Mouse (Mus musculus): ENCODE measurements around the gene Ttll13. TPM values are rescaled to one million over a fixed set of nuclear protein-coding genes. Genes with fewer than 3 reads are reported as not detected.
A peak's percentile ranks its signal among the peaks of the same experiment; 100 is the strongest.

Ttll13 gene
- polyA plus RNA-seq (2014; fragmentation: Nextera tagmentation; extraction: Ambion mirVana), result 3.1 and 4.2 TPM in 2 replicates

DNA sequence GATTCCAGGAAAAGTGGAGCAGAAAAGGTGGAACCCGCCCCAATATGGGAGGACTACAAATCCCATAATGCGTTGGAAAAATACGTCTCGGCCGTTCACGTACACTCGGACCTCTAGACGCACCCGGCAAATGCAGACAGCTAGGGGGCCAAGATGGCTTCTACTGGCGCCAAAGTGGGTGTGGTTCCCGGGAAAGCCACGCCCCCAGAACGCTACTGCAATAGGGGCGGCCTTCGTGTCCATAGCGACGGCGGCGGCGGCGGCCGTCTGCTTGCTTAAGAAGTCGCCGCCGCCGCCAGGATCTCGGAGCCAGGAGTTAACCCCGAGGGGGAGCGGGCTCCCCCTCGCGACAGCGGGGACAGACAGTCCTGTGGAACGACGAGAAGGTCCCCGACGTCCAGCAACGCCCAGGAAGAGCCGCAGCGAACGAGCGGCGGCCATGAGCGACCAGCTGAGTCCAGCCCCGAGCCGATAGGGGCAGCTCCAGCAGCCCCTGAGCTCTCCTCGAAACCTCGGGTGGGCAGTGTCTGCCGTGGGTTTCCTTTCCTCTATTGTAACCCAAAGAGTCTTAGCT, at the start of gene Ttll13:
Gene Ttll13, plus strand, starts transcription at position 229 of the 574 bp plus-strand sequence.
- ATAC-seq (ENCODE audit: low read depth), result peak; percentile 98
- Histone ChIP-seq H3K4me3 (ENCODE audit: low read depth, low read length) (peak within 1 kb of the TSS; percentile 60), H3K9me3 (ENCODE audit: control insufficient read depth, low read length) (no peaks in the 10 kb centered on the region), H3K4me2 (ENCODE audit: low read depth, low read length) (peak within 1 kb of the TSS; percentile 56), H3K4me1 (ENCODE audit: control insufficient read depth, insufficient read depth, low read length) (no peaks in the 10 kb centered on the region), H3K27ac (ENCODE audit: low read depth, low read length) (peak within 1 kb of the TSS; percentile 87), H3K27me3 (ENCODE audit: control insufficient read depth, insufficient read depth, low read length) (no peaks in the 10 kb centered on the region), H3K9ac (replicated peaks; ENCODE audit: low read depth, low read length) (peak within 1 kb of the TSS; percentile 63), H3K36me3 (ENCODE audit: control insufficient read depth, insufficient read depth, low read length) (no peaks in the 10 kb centered on the region)
- WGBS, result under 1% methylated on average over 48 of the region's 48 CpGs

DNA sequence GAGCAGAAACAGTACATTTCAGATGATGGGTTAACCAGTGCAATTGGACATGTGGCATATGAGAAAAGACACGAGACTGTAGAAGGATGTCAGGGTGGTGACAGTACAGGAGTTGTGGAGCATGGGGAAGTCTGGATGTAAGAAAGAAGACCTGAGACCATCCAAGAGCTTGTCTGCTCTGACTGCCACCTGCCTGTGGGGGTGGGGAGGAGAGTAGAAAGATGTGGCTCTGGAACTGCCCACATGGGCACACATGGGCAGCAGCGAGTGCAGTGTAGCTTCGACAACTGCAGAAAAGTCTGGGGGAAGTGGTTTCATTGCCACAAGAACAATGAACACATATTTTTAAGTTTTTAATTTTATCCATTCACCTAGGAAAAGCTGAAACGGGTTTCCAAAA, 48.8 kb upstream of the Ttll13 start:
- Histone ChIP-seq H3K27me3 (ENCODE audit: control insufficient read depth, insufficient read depth, low read length) (no peaks in the 10 kb centered on the region), H3K4me2 (ENCODE audit: low read depth, low read length) (peak overlapping the region; percentile 65), H3K4me3 (ENCODE audit: low read depth, low read length) (peak overlapping the region; percentile 69), H3K9me3 (ENCODE audit: control insufficient read depth, low read length) (no peaks in the 10 kb centered on the region), H3K9ac (replicated peaks; ENCODE audit: low read depth, low read length) (peak overlapping the region; percentile 77), H3K36me3 (ENCODE audit: control insufficient read depth, insufficient read depth, low read length) (no peaks in the 10 kb centered on the region), H3K4me1 (ENCODE audit: control insufficient read depth, insufficient read depth, low read length) (peaks cover 55% of the 10 kb centered on the region), H3K27ac (ENCODE audit: low read depth, low read length) (peak overlapping the region; percentile 93)
- no peak for ATAC-seq (ENCODE audit: low read depth)
- 9% methylated on average over 4 of the region's 4 CpGs for WGBS

DNA sequence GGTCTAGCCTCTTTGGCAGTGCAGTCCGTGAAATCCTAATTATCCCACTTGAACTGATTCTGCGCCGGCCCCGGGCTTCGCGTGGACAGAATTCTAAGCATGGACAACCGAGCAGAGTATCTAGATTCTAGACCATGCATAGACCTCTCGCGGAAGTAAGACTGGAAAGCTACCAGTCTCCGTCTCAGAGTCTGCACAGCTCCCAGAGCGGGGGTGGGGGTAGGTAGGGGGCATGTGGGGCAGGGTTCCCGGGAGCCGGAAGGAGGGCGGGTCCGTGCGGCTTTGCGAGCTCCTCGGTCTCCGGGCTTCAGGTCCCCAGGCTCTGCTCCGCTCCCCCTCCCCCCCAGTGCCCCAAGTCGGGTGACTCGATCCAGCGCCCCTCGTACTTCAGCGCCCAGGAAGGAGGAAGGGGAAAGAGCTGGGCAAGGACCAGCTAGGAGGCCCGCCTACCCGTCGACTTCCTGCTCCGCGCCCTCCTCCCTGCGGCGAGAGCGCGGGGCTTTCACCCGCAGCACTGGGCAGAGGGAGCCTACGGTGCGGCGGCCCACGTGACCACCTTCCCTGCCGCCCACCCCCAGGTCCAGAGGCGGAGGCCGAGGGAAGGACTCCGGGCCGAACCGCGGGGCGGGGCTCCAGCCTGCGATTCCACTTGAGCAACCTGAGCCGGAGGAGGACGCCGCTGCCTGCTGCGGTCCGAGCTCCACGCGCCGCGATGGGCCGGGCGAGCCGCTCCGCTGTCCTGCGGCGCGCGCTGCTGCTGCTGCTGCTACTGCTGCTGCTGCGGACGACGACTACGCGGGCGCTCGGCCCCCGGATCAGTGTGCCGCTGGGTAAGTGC, 48.0 kb upstream of the Ttll13 start:
- peak overlapping the region; percentile 77 for H3K9ac ChIP-seq (replicated peaks; ENCODE audit: low read depth, low read length)
- H3K27ac ChIP-seq (ENCODE audit: low read depth, low read length), result peak overlapping the region; percentile 93
- under 1% methylated on average over 55 of the region's 74 CpGs for WGBS
- H3K9me3 ChIP-seq (ENCODE audit: control insufficient read depth, low read length), result no peaks in the 10 kb centered on the region
- H3K27me3 ChIP-seq (ENCODE audit: control insufficient read depth, insufficient read depth, low read length), result no peaks in the 10 kb centered on the region
- peak; percentile 89 for ATAC-seq (ENCODE audit: low read depth)
- H3K4me3 ChIP-seq (ENCODE audit: low read depth, low read length), result peak overlapping the region; percentile 69
- no peaks in the 10 kb centered on the region for H3K36me3 ChIP-seq (ENCODE audit: control insufficient read depth, insufficient read depth, low read length)
- H3K4me1 ChIP-seq (ENCODE audit: control insufficient read depth, insufficient read depth, low read length), result peaks cover 57% of the 10 kb centered on the region
- peak overlapping the region; percentile 65 for H3K4me2 ChIP-seq (ENCODE audit: low read depth, low read length)

DNA sequence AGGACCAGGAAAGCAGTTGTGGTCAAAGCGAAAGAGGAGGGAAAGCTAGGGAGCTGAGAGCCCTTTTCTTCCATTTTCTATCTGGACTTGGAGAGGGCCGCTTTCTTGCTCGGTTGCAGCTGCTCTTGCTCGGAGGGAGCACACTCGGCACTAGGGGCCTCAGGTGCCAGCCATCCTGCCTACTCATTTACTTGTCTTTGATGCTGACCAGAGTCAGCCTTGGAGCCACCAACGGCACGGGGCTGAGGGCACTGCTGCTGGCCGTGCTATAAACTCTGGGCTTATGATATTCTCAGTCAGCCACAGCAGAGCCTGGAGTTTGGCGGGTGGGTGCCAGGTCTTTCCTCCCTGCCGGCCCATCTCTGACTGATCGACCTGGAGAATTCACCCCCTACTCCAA, 47.3 kb upstream of the Ttll13 start:
- no peaks in the 10 kb centered on the region for H3K9me3 ChIP-seq (ENCODE audit: control insufficient read depth, low read length)
- peak overlapping the region; percentile 69 for H3K4me3 ChIP-seq (ENCODE audit: low read depth, low read length)
- ATAC-seq (ENCODE audit: low read depth), result 0 out of 2 replicates have a peak, but pooled peaks have one; percentile 0
- H3K4me2 ChIP-seq (ENCODE audit: low read depth, low read length), result peak overlapping the region; percentile 65
- H3K4me1 ChIP-seq (ENCODE audit: control insufficient read depth, insufficient read depth, low read length), result peaks cover 58% of the 10 kb centered on the region
- no peaks in the 10 kb centered on the region for H3K27me3 ChIP-seq (ENCODE audit: control insufficient read depth, insufficient read depth, low read length)
- peak overlapping the region; percentile 93 for H3K27ac ChIP-seq (ENCODE audit: low read depth, low read length)
- no peaks in the 10 kb centered on the region for H3K36me3 ChIP-seq (ENCODE audit: control insufficient read depth, insufficient read depth, low read length)
- H3K9ac ChIP-seq (replicated peaks; ENCODE audit: low read depth, low read length), result peak overlapping the region; percentile 77
- WGBS, result 2% methylated on average over 11 of the region's 11 CpGs

DNA sequence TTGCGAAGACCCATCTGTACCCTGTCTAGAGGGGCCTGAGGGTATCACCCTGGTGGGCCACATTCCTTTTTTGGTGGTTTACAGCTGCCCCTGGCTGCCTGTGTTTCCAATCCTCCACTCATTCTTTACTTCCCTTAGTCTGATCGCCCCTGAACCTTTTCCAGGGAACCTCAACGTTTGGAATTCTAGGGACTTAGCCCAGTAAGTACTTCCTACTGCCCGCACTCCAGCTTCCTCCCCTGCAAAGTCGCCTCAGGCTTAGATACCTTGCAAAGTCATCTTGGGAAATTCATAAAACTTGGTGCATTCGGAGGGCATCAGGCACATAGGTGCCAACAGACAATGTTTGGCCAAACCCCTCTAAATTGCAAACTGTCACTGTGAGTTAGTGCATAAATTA, 46.9 kb upstream of the Ttll13 start:
- Histone ChIP-seq H3K4me3 (ENCODE audit: low read depth, low read length) (peak overlapping the region; percentile 69), H3K4me2 (ENCODE audit: low read depth, low read length) (peak overlapping the region; percentile 65), H3K9me3 (ENCODE audit: control insufficient read depth, low read length) (no peaks in the 10 kb centered on the region), H3K27me3 (ENCODE audit: control insufficient read depth, insufficient read depth, low read length) (no peaks in the 10 kb centered on the region), H3K9ac (replicated peaks; ENCODE audit: low read depth, low read length) (peak overlapping the region; percentile 77), H3K27ac (ENCODE audit: low read depth, low read length) (peak overlapping the region; percentile 93), H3K4me1 (ENCODE audit: control insufficient read depth, insufficient read depth, low read length) (peaks cover 54% of the 10 kb centered on the region), H3K36me3 (ENCODE audit: control insufficient read depth, insufficient read depth, low read length) (no peaks in the 10 kb centered on the region)
- no peak for ATAC-seq (ENCODE audit: low read depth)
- 26% methylated on average over 6 of the region's 6 CpGs for WGBS

DNA sequence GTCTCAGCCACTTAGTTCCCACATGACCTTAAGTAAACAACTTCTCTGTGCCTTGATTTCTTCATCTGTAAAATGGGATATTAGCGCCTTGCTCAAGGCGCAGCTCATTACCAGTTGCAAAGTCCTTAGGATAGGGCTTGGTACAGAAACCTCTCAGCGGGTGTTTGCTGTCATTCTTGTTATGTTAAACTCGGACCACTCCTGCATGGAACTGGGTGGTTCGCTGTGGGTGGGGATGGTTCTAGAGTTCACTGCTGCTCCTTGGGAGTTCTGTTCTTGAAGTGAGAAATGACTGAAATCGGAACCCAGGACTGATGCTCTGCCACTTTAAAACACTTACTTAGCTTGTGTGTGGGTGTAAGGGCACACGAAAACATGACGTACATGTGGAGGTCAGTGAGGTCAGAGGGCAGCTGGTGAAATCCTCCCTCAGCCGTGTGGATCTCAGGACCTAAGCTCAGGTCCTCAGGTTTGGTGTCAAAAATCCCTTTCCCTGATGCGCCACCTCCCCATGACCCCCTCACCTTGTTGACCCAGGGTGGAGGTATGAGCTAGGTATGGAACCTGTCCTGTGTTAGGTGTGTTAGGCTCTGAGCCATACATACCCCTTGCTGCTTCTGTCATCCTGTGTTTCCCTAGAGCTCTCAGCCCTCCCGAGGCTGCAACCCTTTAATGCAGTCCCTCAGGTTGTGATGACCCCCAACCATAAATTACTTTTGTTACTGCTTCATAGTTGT, 46.2 kb upstream of the Ttll13 start:
- Histone ChIP-seq H3K4me2 (ENCODE audit: low read depth, low read length) (peak overlapping the region; percentile 65), H3K9me3 (ENCODE audit: control insufficient read depth, low read length) (no peaks in the 10 kb centered on the region), H3K27me3 (ENCODE audit: control insufficient read depth, insufficient read depth, low read length) (no peaks in the 10 kb centered on the region), H3K36me3 (ENCODE audit: control insufficient read depth, insufficient read depth, low read length) (no peaks in the 10 kb centered on the region), H3K9ac (replicated peaks; ENCODE audit: low read depth, low read length) (no peak overlapping the region; the same call in 1 of the 2 replicates), H3K4me1 (ENCODE audit: control insufficient read depth, insufficient read depth, low read length) (peaks cover 49% of the 10 kb centered on the region), H3K4me3 (ENCODE audit: low read depth, low read length) (peak overlapping the region; percentile 69), H3K27ac (ENCODE audit: low read depth, low read length) (no peak overlapping the region)
- ATAC-seq (ENCODE audit: low read depth), result no peak
- WGBS, result 67% methylated on average over 11 of the region's 11 CpGs

DNA sequence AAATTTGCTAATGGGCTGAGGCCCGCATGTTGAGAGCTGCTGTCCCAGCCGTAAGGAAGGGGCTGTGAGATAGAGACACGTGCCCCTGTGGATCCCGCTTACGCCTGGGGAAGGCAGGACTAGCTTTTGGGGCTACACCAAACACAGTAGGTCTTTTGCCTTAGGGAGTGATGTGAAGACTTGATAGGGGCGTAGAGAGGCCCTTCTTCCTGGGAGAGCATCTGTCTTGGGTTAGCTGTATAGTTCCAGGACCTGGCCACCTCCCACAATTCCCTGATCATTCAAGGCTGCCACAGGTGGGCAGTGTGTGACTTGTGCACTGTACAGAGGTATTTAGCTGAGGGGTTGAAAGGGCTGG, 45.6 kb upstream of the Ttll13 start:
- no peaks in the 10 kb centered on the region for H3K27me3 ChIP-seq (ENCODE audit: control insufficient read depth, insufficient read depth, low read length)
- no peak for ATAC-seq (ENCODE audit: low read depth)
- H3K4me2 ChIP-seq (ENCODE audit: low read depth, low read length), result peak overlapping the region; percentile 65; the same call in 1 of the 2 replicates
- H3K9me3 ChIP-seq (ENCODE audit: control insufficient read depth, low read length), result no peaks in the 10 kb centered on the region
- WGBS, result 50% methylated on average over 6 of the region's 6 CpGs
- no peak overlapping the region for H3K9ac ChIP-seq (replicated peaks; ENCODE audit: low read depth, low read length)
- H3K27ac ChIP-seq (ENCODE audit: low read depth, low read length), result no peak overlapping the region
- no peaks in the 10 kb centered on the region for H3K36me3 ChIP-seq (ENCODE audit: control insufficient read depth, insufficient read depth, low read length)
- H3K4me3 ChIP-seq (ENCODE audit: low read depth, low read length), result no peak overlapping the region
- H3K4me1 ChIP-seq (ENCODE audit: control insufficient read depth, insufficient read depth, low read length), result peaks cover 49% of the 10 kb centered on the region

DNA sequence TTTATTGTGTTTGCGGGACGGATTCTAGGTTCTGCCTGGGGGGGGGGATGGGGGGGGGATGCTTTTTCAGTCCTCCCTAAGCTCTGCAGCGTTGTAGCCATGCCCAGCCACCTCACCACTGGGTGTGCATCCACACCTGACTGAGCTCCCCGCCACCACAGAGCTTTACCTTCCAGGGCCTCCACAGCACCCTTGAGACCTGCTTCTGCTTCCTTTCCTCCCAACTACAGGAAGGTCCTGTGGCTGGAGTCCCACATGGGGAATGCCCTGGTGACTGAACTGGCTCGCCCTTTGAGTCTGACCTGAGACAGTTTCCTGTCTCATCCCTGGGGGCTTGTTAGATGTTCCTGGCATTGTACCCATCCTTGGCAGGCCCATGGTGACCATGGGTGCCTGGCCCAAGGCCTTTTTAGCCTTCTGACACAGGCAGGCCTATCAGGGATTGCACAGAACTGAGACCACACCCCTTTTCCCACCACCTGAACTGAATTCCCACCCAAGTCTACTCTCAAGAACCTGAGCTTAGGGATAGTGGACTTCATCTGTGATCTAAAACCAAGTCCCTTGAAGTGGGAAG, 45.1 kb upstream of the Ttll13 start:
- 0 out of 2 replicates have a peak overlapping the region, but pooled peaks have one; percentile 6 for H3K4me2 ChIP-seq (ENCODE audit: low read depth, low read length)
- no peaks in the 10 kb centered on the region for H3K9me3 ChIP-seq (ENCODE audit: control insufficient read depth, low read length)
- H3K4me1 ChIP-seq (ENCODE audit: control insufficient read depth, insufficient read depth, low read length), result peaks cover 49% of the 10 kb centered on the region
- no peaks in the 10 kb centered on the region for H3K36me3 ChIP-seq (ENCODE audit: control insufficient read depth, insufficient read depth, low read length)
- H3K4me3 ChIP-seq (ENCODE audit: low read depth, low read length), result no peak overlapping the region
- 83% methylated on average over 5 of the region's 5 CpGs for WGBS
- no peak overlapping the region for H3K9ac ChIP-seq (replicated peaks; ENCODE audit: low read depth, low read length)
- H3K27me3 ChIP-seq (ENCODE audit: control insufficient read depth, insufficient read depth, low read length), result no peaks in the 10 kb centered on the region
- ATAC-seq (ENCODE audit: low read depth), result no peak
- H3K27ac ChIP-seq (ENCODE audit: low read depth, low read length), result no peak overlapping the region
